Mouse (Mus musculus) E14TG2a.4 (cell line): ENCODE results near the gene Gm10295.

Experiments used
- CTCF ChIP-seq: conservative IDR thresholded peaks from 2 replicates; pipeline ENCODE4 v1.5.1; 2014; ENCODE audit warnings: low read length
- NANOG ChIP-seq: IDR thresholded peaks from 2 replicates; pipeline ENCODE4 v1.6.1; 2014; ENCODE audit warnings: borderline replicate concordance, low read length, mixed read lengths
- POU5F1 ChIP-seq: IDR thresholded peaks from 2 replicates; pipeline ENCODE4 v1.6.1; 2014; ENCODE audit warnings: low read length, borderline replicate concordance

- TF ChIP-seq CTCF (no peak), POU5F1 (no peak), NANOG (no peak)
These were observed 28.8 kb upstream of the Gm10295 start for GRCm38 (mm10) chr7:71379826-71380825.
